Mouse (Mus musculus): ENCODE measurements around the gene Mpped2.

Mpped2 gene

DNA sequence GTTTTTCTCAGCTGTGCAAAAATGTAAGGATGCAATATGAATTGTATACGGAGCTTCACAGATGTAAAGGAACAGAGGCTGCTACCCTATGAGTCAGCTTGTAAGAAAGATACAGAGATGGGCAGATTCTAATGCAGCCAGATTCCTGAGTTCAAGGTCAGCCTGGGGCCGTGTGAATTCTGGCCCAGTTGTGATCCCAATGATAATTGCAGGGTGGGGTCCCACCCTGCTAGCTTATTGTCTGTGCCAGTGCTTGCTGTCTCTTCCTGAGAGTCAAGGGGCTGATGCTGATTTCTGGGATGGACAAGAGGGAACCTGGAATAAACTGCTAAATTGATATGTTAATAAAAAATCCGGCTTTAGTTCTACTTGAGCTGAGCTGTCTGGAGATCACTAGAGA, 122.8 kb downstream of the Mpped2 start:
- no peak for DNase-seq

DNA sequence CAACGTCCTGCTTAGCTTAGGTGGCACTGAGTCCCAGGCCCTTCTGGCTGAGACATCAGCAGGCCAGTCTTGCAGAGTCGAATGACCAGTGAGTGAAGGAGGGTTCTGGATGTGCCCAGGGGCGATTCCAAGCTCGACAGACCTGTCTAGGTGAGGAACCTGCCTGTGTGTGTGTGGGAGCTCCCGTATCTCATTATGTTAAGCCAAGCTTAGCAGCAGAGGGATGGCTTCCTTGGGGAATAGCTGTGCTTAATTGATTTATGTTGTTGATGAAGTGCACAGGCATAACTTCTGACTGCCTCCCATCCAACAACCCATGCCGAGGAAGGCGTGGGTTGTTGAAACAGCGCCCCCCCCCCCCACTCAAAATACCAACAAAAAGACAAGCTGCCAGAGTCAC, 128.2 kb downstream of the Mpped2 start:
- DNase-seq = no peak

GRCm38 (mm10) chr2:106821883-106822282, 128.8 kb downstream of the Mpped2 start:
- DNase-seq = no peak

DNA sequence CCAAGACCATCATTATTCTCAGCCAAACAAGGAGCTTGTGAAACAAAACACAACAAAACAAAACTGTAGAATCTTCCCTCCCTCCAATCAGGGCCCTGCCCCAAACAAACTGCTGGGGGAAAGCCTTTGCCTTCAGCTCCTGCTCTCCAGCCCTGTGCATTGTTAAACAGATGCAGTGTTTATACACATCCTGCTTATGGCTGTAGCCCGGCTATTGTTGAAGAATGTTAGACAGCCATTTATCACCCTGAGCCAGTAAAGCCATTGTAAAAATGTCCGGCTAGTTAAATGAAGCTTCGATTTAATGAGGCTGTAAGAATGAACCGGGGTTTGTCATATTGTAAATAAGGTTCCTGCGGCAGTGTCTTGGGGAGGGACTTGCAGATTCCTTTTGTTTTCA, 129.5 kb downstream of the Mpped2 start:
- DNase-seq = no peak

GRCm38 (mm10) chr2:106825461-106825860, 132.4 kb downstream of the Mpped2 start:
- no peak for DNase-seq

GRCm38 (mm10) chr2:106826023-106826422, 133.0 kb downstream of the Mpped2 start:
- DNase-seq = no peak

GRCm38 (mm10) chr2:106826806-106827205, 133.7 kb downstream of the Mpped2 start:
- DNase-seq = no peak

DNA sequence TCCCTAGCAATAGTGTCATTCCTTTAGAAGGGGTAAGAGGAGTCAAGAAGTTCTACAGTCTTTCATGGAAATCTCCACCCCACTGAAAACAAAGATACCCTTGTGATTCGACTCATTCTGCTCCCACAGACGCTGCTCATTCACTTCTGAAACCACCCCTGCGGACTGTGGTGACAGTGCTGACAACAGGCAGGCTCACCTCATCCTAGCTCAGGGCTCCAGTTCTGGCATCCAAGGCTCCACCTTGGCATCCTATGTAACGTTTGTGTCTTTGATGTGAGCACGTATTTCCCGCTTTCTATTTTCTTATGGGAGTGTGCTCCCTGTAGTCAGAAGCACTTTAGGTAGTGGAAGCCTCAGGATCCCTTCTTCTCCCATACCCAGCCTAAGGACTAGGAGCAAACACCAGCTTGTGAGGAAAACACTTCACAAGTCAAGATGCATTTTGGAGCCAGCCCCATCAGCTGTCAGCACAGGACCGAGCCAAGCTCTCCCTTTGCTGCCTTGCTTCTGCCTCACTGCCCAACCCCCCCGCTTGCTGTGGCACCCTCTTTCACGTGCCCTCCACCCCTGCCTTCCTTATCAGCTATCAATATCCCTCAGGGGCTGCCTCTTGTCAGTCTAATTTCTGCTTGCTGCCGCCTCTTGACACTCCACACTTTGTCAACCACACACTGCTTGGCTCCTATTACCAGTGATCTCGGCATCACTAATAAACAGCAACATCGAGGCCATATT, 135.7 kb downstream of the Mpped2 start:
- no peak for DNase-seq

DNA sequence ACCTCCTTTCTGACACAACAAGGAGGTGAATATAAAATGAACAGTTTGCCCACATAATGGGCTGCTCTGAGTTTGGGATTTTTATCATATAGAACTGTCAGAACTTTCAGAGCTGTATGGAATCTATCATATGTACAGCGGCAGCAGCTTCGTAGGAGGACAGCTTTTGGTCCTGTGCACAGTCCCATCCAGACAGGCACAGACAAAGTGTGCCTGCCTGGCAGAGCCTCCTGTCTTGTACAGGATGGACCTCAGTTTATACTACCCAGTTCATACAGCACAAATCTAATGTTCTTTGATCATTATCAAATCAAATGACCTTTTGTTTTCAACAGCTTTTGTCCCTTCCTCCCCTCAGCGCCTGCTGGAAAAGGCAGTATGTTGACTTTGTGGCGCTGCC, 136.4 kb downstream of the Mpped2 start:
- DNase-seq = no peak

GRCm38 (mm10) chr2:106832577-106832976, 139.5 kb downstream of the Mpped2 start:
- DNase-seq = no peak

- no peak for DNase-seq
These were observed 140.1 kb downstream of the Mpped2 start for GRCm38 (mm10) chr2:106833212-106833611.

- DNase-seq = no peak
These were observed 142.3 kb downstream of the Mpped2 start for GRCm38 (mm10) chr2:106835321-106835720.

DNA sequence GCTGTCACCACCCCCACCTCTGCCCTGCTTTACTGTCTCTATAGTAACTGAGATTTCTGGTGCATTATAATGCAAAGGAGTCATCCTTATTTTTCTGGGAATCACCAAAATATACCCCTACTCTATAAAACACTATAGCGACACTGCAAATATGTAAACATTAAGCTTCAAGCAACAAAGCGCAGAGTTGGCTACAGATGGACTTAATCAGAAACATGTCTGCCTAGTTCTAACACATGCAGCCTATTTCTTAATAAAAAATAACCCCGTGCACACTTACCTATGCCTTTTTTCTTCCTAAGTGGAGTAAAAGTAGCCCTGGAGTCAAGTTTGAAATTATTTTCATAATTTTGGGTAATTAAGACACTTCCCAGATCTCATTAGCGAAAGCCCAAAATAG, 144.2 kb downstream of the Mpped2 start:
- no peak for DNase-seq

DNA sequence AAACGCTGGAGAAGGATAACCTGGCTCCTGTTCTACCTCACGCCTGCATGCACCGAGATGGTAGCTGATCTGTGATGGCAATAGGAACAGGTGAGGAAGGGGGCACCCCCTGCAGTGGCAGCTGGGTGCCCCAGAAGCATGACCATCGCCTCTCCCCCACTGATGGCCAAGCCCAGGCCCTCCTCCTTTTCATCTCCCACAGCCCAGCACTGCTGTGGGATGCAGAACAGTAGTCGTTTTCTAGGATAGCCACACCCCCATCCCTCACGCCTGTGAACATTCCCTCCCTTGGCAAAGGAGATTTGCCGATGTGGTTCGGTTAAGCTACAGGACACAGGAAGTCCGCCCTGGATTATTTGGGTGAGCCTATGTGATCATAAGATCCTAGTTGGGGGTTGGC, 151.1 kb downstream of the Mpped2 start:
- no peak for DNase-seq

DNA sequence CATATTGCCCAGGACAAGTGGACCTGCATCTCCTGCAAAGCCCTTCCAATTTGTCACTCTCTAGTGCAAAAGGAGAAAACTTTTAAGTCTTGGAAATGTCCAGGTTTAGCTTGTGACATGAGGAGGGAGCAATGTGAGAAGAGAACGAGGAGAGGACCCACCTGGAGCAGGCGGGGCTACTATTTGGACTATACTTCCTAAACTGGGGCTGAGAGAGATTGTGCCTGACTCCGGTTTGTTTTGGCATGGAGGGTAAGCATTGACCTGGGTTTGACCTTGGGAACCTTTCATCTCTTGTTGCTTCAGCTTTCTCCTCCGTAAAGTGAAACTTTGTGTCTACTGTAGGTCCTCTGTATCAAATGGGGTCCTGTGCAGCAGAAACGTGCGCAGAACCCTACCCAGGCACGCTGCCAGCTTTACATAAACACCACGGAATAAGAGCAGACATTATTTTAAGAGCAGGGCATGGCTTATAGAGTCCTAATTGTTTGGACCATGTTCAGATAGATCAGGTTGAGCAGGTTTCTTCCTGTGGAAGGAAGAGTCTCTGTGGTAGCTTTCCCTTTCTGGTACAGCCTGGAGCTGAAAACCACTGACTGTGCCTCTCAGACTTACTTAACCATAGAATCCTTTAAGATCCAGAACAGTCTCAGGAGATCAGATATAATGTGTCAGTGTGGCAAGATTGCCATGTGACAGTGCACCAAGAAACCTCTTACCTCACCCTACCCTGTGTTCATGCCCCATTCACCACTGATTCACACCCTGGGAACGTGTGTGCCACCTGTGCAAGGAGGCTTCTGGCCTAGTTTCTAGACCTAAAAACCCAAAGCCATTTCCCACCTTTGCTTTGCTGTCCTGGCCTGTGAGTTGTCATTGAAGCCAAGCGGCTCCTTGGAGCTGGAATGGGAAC, 152.0 kb downstream of the Mpped2 start:
- no peak for DNase-seq

DNA sequence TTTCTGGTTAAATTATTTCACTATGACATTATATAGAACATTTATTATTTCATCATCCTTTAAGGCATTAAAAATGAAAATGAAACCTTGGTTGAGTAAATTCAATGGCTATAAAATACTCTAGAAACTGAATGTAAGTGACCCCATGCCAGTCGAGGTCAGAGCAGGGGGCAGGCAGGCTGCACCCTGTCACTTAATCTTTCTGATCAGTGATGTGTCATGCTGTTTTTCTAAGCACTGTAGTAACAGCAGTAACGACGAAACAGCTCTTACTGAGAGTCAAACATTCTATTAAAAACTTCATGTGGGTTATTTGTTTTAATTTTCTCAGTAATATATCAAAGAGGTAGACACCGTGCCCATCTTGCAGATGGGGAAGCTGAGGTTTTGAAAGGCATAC, 153.4 kb downstream of the Mpped2 start:
- no peak for DNase-seq

GRCm38 (mm10) chr2:106849389-106849788, 156.3 kb downstream of the Mpped2 start:
- DNase-seq = no peak

GRCm38 (mm10) chr2:106851515-106851914, 158.4 kb downstream of the Mpped2 start:
- DNase-seq = peak; percentile 43

DNA sequence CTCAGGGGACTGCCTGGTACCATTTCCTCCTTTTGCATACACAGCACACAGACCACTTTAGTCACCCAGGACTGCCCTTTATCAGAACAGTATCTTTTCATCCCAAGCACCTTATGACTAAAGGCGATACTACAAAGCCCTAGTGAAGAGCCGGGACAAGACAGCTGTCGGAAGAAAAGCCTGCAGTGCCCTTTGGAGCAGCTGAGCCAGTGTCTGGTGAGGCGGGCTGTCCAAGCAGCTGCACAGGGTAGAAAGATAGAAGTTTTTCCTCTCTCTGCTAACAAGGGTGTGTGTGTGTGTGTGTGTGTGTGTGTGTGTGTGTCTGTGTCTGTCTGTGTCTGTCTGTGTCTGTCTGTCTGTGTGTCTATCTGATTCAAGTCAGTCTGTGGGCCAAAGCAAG, 161.1 kb downstream of the Mpped2 start:
- no peak for DNase-seq

DNA sequence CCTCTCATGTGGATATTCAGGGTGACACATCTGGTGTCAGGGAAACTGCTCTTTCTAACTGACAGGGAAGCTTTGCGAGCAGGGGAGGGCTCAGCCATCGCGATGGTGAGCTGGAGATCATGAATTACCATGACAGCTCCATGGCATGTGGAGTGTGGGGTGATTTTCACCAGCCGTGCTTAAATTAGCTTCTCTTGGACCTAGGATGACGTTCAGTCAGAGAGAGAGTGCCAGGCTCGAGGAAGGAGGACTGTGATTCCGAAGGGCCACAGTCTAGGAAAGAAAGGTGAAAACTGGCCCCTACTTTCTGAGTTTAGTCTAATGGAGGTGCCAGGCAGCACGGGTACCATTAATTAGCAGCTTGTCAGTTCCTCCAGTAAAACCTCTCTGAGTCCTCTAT, 161.7 kb downstream of the Mpped2 start:
- no peak for DNase-seq

DNA sequence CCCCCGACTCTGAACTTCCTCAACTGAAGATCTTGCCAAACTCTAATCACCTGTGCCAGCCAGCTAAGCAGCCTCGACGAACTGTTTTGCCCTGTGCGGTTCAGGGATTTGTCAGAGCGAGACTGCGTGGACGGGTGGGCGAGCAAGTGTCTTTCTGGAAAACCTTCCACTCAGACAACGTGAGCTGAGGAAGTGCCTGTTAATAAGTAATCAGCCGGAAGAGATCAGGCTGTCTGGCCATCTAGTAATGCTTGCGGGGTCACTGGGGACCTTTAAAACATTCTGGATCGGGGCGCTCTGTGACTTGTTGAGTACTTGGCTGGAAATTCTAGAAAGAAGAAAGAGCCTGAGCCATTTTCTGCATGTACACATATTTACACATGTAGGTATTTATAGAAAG, 162.1 kb downstream of the Mpped2 start:
- DNase-seq = peak; percentile 49

DNA sequence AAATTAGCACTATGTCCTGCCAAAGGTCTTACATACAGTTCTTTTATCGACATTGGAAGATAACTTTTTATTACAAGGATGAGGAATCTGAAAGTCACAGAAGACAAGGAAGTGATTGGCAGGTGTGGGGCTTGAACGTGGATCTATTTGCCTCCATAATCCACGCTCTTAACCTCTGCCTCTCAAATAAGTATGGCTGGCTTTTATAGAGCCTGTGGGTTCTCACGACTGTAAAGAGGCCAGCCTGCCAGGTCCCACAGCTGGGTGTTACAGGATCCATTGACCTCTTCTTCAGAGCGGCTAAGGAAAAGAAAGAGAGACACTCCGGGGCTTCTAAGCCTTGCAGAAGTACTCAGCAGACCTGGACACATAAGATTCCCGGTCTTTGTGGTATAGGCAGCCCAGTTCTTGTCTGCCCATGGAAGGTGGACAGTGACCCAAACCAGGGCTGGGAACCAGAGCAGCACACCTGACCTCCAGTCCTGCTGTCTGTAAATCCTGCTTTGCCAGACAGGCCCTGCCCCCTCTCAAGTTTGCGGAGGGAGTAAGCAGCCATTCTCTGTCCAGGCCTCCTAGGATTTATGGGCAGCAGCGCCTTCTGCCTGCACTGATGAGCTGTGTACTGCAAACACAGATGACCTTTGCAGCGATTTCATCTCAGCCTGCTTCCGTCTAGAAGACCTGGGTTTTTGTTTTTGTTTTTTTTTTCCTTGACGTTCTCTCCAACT, 162.7 kb downstream of the Mpped2 start:
- DNase-seq = peak; percentile 44

DNA sequence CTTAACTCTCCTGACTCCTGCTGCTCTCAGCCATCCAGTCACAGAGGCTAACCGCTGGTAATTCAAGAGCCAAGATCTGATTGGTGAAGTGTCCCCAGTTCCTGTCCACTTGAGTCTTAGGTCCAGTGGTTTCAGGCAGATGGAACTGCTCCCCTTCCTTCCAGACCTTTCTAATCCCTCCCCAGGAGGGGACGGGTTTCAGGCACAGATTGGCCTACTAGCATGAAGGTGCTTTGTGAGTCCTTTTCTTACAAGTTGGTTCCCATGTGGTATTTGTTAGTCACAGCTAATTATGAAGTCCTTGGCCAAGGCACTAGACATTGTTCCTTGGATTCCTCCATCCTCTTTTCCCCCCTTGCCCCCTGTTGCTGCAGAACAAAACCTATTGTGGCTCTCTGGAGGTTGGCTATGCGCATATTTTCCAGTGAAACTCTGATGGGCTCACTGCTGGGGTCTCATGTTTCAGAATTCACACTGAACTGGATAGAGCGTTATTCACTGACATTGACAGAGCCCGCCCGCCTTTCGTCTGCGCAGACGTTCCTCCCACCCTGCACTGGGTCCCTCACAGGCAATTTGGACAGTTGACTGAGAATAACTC, 163.4 kb downstream of the Mpped2 start:
- DNase-seq = no peak

Measured in kidney, postnatal 14 days (tissue).